Mouse (Mus musculus) liver, embryonic 14.5 days (tissue): ENCODE results near the gene Tut1. TPM values are rescaled to one million over a fixed set of nuclear protein-coding genes. Genes with fewer than 3 reads are reported as not detected.
A peak's percentile ranks its signal among the peaks of the same experiment; 100 is the strongest.

Experiments
- ATAC-seq: fragments of 200-750 bp; cut with Nextera tagmentation; 2 replicates; pipeline ENCODE4 v1.8.0; 2017; ENCODE audit warnings: moderate number of reproducible peaks, mild to moderate bottlenecking, moderate library complexity; ENCODE audit not compliant: insufficient read depth
- DNase-seq, 3 experiments: peaks; one replicate each; pipeline ENCODE4 v3.0.0-alpha.2; 2012 to 2013; ENCODE audit warnings: low read depth in 3 of 3, low spot score in 3 of 3
- H3K27ac ChIP-seq: fragments of 300-500 bp; sonication (generic); 2 replicates; pipeline ENCODE4 v1.5.1; 2014; ENCODE audit warnings: moderate library complexity, mild to moderate bottlenecking, control low read depth, inconsistent platforms
- H3K27me3 ChIP-seq: fragments of 300-500 bp; sonication (generic); 2 replicates; pipeline ENCODE4 v1.6.1; 2014; ENCODE audit warnings: mild to moderate bottlenecking, low read length, moderate library complexity; ENCODE audit not compliant: control insufficient read depth, insufficient read depth
- H3K36me3 ChIP-seq: fragments of 300-500 bp; sonication (generic); replicated peaks from 2 replicates; pipeline ENCODE4 v1.6.1; 2014; ENCODE audit warnings: low read depth; ENCODE audit not compliant: control insufficient read depth, insufficient read depth
- H3K4me1 ChIP-seq, 2 experiments: fragments of 200-500 bp in 1 of 2; fragments of 300-500 bp in 1 of 2; sonication (generic) in 1 of 2; replicated peaks; 2 replicates each; pipeline ENCODE4 v1.6.1; 2012 to 2014; ENCODE audit warnings: antibody characterized with exemption in 1 of 2, inconsistent platforms in 1 of 2, low read length in 1 of 2; ENCODE audit not compliant: control insufficient read depth in 2 of 2, insufficient read depth in 2 of 2
- H3K4me2 ChIP-seq: fragments of 300-500 bp; sonication (generic); 2 replicates; pipeline ENCODE4 v1.6.1; 2014; ENCODE audit warnings: low read depth, mild to moderate bottlenecking, control low read depth, moderate library complexity
- H3K4me3 ChIP-seq, 2 experiments: fragments of 200-500 bp in 1 of 2; fragments of 300-500 bp in 1 of 2; sonication (generic) in 1 of 2; 2 replicates each; pipeline ENCODE4 v1.5.1; 2012 to 2014; ENCODE audit warnings: low read depth in 2 of 2, low read length in 2 of 2, mild to moderate bottlenecking in 2 of 2, control low read depth in 1 of 2, inconsistent platforms in 1 of 2, moderate library complexity in 1 of 2; ENCODE audit not compliant: insufficient read depth in 1 of 2
- H3K9ac ChIP-seq: fragments of 300-500 bp; sonication (generic); replicated peaks from 2 replicates; pipeline ENCODE4 v1.6.1; 2014; ENCODE audit warnings: mild to moderate bottlenecking, control low read depth, moderate library complexity
- H3K9me3 ChIP-seq: fragments of 300-500 bp; sonication (generic); 2 replicates; pipeline ENCODE4 v1.6.1; 2016; ENCODE audit warnings: low read length, mixed read lengths; ENCODE audit not compliant: control insufficient read depth
- CTCF ChIP-seq: IDR thresholded peaks from 2 replicates; pipeline ENCODE4 v1.5.1; 2016; ENCODE audit warnings: antibody characterized with exemption, low read depth, control low read depth
- EP300 ChIP-seq: IDR thresholded peaks from 2 replicates; pipeline ENCODE4 v1.6.1; 2016; ENCODE audit warnings: antibody characterized with exemption, low read depth
- WGBS: fragments of 180-500 bp; shearing (Covaris S2); extraction: QIAGEN DNeasy Blood & Tissue Kit; methylation state at CpG from one replicate; pipeline ENCODE4 v1.1.7; 2014; ENCODE audit not compliant: insufficient replicate concordance; 5-methylcytosine and 5-hydroxymethylcytosine counted together
- polyA plus RNA-seq, 2 experiments: library from polyadenylated mRNA; depleted of rRNA in 1 of 2; stranded (reverse) in 1 of 2; unstranded in 1 of 2; fragments of >200 nt; fragmentation: Nextera tagmentation in 1 of 2; extraction: Ambion mirVana in 1 of 2; gene quantifications; 2 replicates each; pipeline versions ENCODE4 v1.2.1 to v1.2.3; 2012 to 2014

The Tut1 gene
- polyA plus RNA-seq, 2 experiments = 9.5 to 10.0 TPM

GRCm38 (mm10) chr19:8930771-8931170 is 22.9 kb upstream of the Tut1 start:
- H3K4me3 ChIP-seq = peak overlapping the region; percentile 70 to 72; a peak in 2 of 4 replicates
- peak overlapping the region; percentile 76 for H3K4me2 ChIP-seq
- TF ChIP-seq EP300 (no peak), CTCF (no peak)
- H3K4me1 ChIP-seq = peaks cover 20 to 30% of the 10 kb centered on the region in 2 experiments
- no peaks in the 10 kb centered on the region for H3K27me3 ChIP-seq
- 69% methylated on average over 7 of the region's 7 CpGs for WGBS
- ATAC-seq (no peak), DNase-seq (no peak)
- H3K9ac ChIP-seq = no peak overlapping the region
- H3K27ac ChIP-seq = no peak overlapping the region
- no peaks in the 10 kb centered on the region for H3K9me3 ChIP-seq
- H3K36me3 ChIP-seq = peaks cover 8% of the 10 kb centered on the region

DNA sequence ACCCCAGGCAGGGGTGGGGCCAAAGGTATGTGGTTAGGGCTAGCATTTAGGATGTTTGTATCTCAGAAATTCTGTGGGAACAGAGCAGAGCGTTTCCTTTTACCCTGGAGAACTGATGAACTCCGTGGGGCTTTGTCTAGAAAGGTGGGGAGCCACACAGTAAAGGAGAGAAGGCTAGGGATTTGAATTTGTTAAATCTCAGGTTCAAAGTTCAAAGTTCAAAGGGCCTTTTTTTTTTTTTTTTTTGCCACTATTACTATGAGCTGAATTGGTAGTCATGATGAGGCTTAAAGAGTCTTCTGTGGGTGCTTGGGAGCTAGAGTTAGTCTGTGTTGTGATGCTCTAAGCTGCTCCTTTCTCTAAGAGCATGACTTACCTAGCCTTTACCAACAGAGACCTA is 16.9 kb upstream of the Tut1 start:
- Histone ChIP-seq H3K4me2 (no peak overlapping the region), H3K9me3 (no peaks in the 10 kb centered on the region), H3K4me3 (no peak overlapping the region), H3K27me3 (no peaks in the 10 kb centered on the region), H3K4me1 (peaks cover 4 to 7% of the 10 kb centered on the region in 2 experiments), H3K9ac (no peak overlapping the region), H3K27ac (no peak overlapping the region), H3K36me3 (peaks cover 10% of the 10 kb centered on the region)
- DNase-seq (no peak), ATAC-seq (no peak)
- 84% methylated on average over 2 of the region's 2 CpGs for WGBS
- TF ChIP-seq EP300 (no peak), CTCF (no peak)

DNA sequence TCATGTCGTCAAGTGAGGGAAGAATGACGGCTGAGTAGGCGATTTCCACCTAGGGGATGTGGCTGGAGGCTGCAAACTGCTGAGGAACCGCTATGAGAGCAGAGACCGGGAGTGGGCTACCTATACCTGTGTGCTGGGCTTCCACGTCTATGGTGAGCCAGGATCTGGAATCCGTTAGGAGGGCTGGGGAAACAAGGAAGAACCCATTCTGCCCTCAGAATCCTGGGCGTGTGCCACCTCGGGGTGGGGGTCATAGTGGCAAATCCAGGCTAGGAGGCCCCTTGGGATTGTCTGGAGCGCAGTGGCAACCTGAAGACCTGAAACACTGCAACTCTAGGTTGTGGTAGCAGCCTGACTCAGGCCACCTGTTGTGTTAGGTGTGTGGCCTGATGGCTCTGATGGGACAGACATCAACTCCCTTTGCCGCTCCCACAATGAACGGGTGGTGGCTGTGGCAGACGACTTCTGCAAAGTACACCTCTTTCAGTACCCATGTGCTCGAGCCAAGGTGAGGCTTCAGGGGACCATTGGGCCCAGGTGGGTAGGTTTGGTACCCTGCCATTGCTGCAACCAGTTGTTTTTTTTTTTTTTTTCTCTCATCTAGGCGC is 13.0 kb upstream of the Tut1 start:
- no peak for DNase-seq
- peaks cover 17% of the 10 kb centered on the region for H3K36me3 ChIP-seq
- H3K9ac ChIP-seq = no peak overlapping the region
- H3K4me2 ChIP-seq = no peak overlapping the region
- H3K27me3 ChIP-seq = no peaks in the 10 kb centered on the region
- H3K4me3 ChIP-seq = no peak overlapping the region
- TF ChIP-seq CTCF (no peak), EP300 (no peak)
- peaks cover 22 to 25% of the 10 kb centered on the region in 2 experiments for H3K4me1 ChIP-seq
- no peak for ATAC-seq
- no peak overlapping the region for H3K27ac ChIP-seq
- 74% methylated on average over 15 of the region's 15 CpGs for WGBS
- no peaks in the 10 kb centered on the region for H3K9me3 ChIP-seq

GRCm38 (mm10) chr19:8941136-8941514 is 12.5 kb upstream of the Tut1 start:
- no peak for DNase-seq
- ATAC-seq = peak; percentile 1; the same call in 1 of the 2 replicates
- Histone ChIP-seq H3K27ac (peak overlapping the region; percentile 93), H3K9me3 (no peaks in the 10 kb centered on the region), H3K27me3 (no peaks in the 10 kb centered on the region), H3K36me3 (peaks cover 22% of the 10 kb centered on the region), H3K4me2 (peak overlapping the region; percentile 78), H3K4me1 (peaks cover 22 to 25% of the 10 kb centered on the region in 2 experiments), H3K9ac (peak overlapping the region; percentile 88), H3K4me3 (peak overlapping the region; percentile 19 to 88; a peak in 3 of 4 replicates)
- TF ChIP-seq CTCF (no peak), EP300 (no peak)
- 44% methylated on average over 10 of the region's 10 CpGs for WGBS

DNA sequence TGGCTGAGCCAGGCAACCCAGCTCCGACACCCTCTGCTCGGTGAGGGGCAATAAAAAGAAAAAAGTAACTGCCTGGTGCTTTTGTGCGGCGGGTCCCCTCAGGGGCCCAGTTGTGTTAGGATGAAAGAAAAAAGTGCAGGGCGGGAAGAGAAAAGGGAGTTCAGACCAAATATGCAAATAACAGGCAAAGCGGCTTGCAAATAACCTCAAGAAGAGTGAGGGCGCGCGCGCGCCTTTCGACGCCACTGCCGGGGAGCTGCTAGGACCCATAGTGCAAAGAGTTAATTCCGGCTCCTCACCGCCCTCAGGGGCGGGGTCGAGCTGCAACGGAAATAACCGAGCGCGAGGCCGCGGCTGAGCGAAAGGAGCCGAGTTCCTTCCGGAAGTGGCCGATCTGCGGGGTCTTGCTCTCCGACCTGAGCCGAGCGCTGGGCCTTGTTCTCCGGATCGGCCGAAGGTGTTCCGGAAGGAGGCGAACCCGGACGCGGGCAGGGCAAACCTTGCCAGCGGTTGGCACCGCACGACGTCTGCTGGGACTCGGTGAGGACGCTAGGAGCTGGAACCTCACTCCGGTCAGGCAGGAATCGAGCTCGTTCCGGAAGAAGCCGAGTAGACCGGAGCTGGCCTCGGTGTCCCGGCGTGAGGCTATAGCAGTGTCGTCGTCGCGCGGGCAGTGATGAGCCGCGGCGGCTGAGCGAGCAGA is 12.0 kb upstream of the Tut1 start, which contains the start of gene Mta2:
Mta2 (plus strand) TSS at position 361 of the 703 bp plus-strand sequence.
- peak within 1 kb of the TSS; percentile 88 for H3K9ac ChIP-seq
- peak; percentile 90 for ATAC-seq
- H3K4me1 ChIP-seq = peaks cover 27 to 30% of the 10 kb centered on the region in 2 experiments
- H3K27me3 ChIP-seq = no peaks in the 10 kb centered on the region
- H3K4me2 ChIP-seq = peak within 1 kb of the TSS; percentile 78
- under 1% methylated on average over 64 of the region's 64 CpGs for whole genome bisulfite sequencing
- H3K36me3 ChIP-seq = peaks cover 27% of the 10 kb centered on the region
- peak; percentile 90 to 94 (median 91) for DNase-seq
- TF ChIP-seq CTCF = peak; percentile 4; the same call in 1 of the 2 replicates
- TF ChIP-seq EP300 = no peak
- no peaks in the 10 kb centered on the region for H3K9me3 ChIP-seq
- H3K27ac ChIP-seq = peak within 1 kb of the TSS; percentile 93
- H3K4me3 ChIP-seq = peak within 1 kb of the TSS; percentile 72 to 88
